Mouse (Mus musculus): Measurements from ENCODE around the gene Pla2g3. TPM values are rescaled to one million over a fixed set of nuclear protein-coding genes. Genes with fewer than 3 reads are reported as not detected.

The Pla2g3 gene
- polyA plus RNA-seq (2015; fragmentation: Nextera tagmentation; extraction: Ambion mirVana): 0.33 and 0.43 TPM in 2 replicates

GRCm38 (mm10) chr11:3487952-3488570, at the start of gene Pla2g3:
Pla2g3 (plus strand) TSS chr11:3488284.
- H3K27me3 ChIP-seq (replicated peaks; ENCODE audit: control insufficient read depth, insufficient read depth, low read length): no peaks in the 10 kb centered on the region
- H3K4me3 ChIP-seq (ENCODE audit: low read length): no peak within 1 kb of the TSS
- H3K9ac ChIP-seq (ENCODE audit: low read depth, low read length): no peak within 1 kb of the TSS
- no peak within 1 kb of the TSS for H3K4me2 ChIP-seq (ENCODE audit: low read depth, low read length)
- H3K36me3 ChIP-seq (ENCODE audit: control insufficient read depth, insufficient read depth, low read length): no peaks in the 10 kb centered on the region
- no peaks in the 10 kb centered on the region for H3K9me3 ChIP-seq (ENCODE audit: control insufficient read depth, low read length)
- WGBS: 25% methylated on average over 11 of the region's 11 CpGs
- H3K27ac ChIP-seq (ENCODE audit: low read length): no peak within 1 kb of the TSS
- H3K4me1 ChIP-seq (ENCODE audit: control insufficient read depth, insufficient read depth, low read length): peaks cover 2% of the 10 kb centered on the region; the same call in 1 of the 2 replicates
- no peak for ATAC-seq

- no peak for ATAC-seq
- no peak overlapping the region for H3K4me2 ChIP-seq (ENCODE audit: low read depth, low read length)
- no peaks in the 10 kb centered on the region for H3K36me3 ChIP-seq (ENCODE audit: control insufficient read depth, insufficient read depth, low read length)
- H3K27me3 ChIP-seq (replicated peaks; ENCODE audit: control insufficient read depth, insufficient read depth, low read length): no peaks in the 10 kb centered on the region
- no peak overlapping the region for H3K9ac ChIP-seq (ENCODE audit: low read depth, low read length)
- no peak overlapping the region for H3K4me3 ChIP-seq (ENCODE audit: low read length)
- H3K4me1 ChIP-seq (ENCODE audit: control insufficient read depth, insufficient read depth, low read length): peaks cover 3% of the 10 kb centered on the region; the same call in 1 of the 2 replicates
- H3K9me3 ChIP-seq (ENCODE audit: control insufficient read depth, low read length): no peaks in the 10 kb centered on the region
- H3K27ac ChIP-seq (ENCODE audit: low read length): no peak overlapping the region
Measured at GRCm38 (mm10) chr11:3441696-3442443, 46.2 kb upstream of the Pla2g3 start.

- Histone ChIP-seq H3K4me3 (ENCODE audit: low read length) (no peak overlapping the region), H3K27ac (ENCODE audit: low read length) (no peak overlapping the region), H3K9ac (ENCODE audit: low read depth, low read length) (no peak overlapping the region), H3K4me1 (ENCODE audit: control insufficient read depth, insufficient read depth, low read length) (peaks cover 3% of the 10 kb centered on the region; the same call in 1 of the 2 replicates), H3K27me3 (replicated peaks; ENCODE audit: control insufficient read depth, insufficient read depth, low read length) (no peaks in the 10 kb centered on the region), H3K9me3 (ENCODE audit: control insufficient read depth, low read length) (no peaks in the 10 kb centered on the region), H3K36me3 (ENCODE audit: control insufficient read depth, insufficient read depth, low read length) (no peaks in the 10 kb centered on the region), H3K4me2 (ENCODE audit: low read depth, low read length) (no peak overlapping the region)
- ATAC-seq: no peak
- 78% methylated on average over 4 of the region's 4 CpGs for WGBS
Measured at GRCm38 (mm10) chr11:3442677-3443076, 45.4 kb upstream of the Pla2g3 start.

GRCm38 (mm10) chr11:3443091-3443490, 45.0 kb upstream of the Pla2g3 start:
- WGBS: 90% methylated on average over 2 of the region's 2 CpGs
- ATAC-seq: no peak
- H3K27me3 ChIP-seq (replicated peaks; ENCODE audit: control insufficient read depth, insufficient read depth, low read length): no peaks in the 10 kb centered on the region
- no peak overlapping the region for H3K9ac ChIP-seq (ENCODE audit: low read depth, low read length)
- peaks cover 3% of the 10 kb centered on the region; the same call in 1 of the 2 replicates for H3K4me1 ChIP-seq (ENCODE audit: control insufficient read depth, insufficient read depth, low read length)
- H3K9me3 ChIP-seq (ENCODE audit: control insufficient read depth, low read length): no peaks in the 10 kb centered on the region
- no peak overlapping the region for H3K4me2 ChIP-seq (ENCODE audit: low read depth, low read length)
- H3K4me3 ChIP-seq (ENCODE audit: low read length): no peak overlapping the region
- H3K27ac ChIP-seq (ENCODE audit: low read length): no peak overlapping the region
- no peaks in the 10 kb centered on the region for H3K36me3 ChIP-seq (ENCODE audit: control insufficient read depth, insufficient read depth, low read length)

- no peak overlapping the region for H3K9ac ChIP-seq (ENCODE audit: low read depth, low read length)
- no peak overlapping the region for H3K27ac ChIP-seq (ENCODE audit: low read length)
- no peaks in the 10 kb centered on the region for H3K27me3 ChIP-seq (replicated peaks; ENCODE audit: control insufficient read depth, insufficient read depth, low read length)
- H3K9me3 ChIP-seq (ENCODE audit: control insufficient read depth, low read length): no peaks in the 10 kb centered on the region
- ATAC-seq: no peak
- WGBS: 75% methylated on average over 8 of the region's 8 CpGs
- peaks cover 3% of the 10 kb centered on the region; the same call in 1 of the 2 replicates for H3K4me1 ChIP-seq (ENCODE audit: control insufficient read depth, insufficient read depth, low read length)
- no peak overlapping the region for H3K4me3 ChIP-seq (ENCODE audit: low read length)
- H3K36me3 ChIP-seq (ENCODE audit: control insufficient read depth, insufficient read depth, low read length): no peaks in the 10 kb centered on the region
- H3K4me2 ChIP-seq (ENCODE audit: low read depth, low read length): no peak overlapping the region
Measured at GRCm38 (mm10) chr11:3444875-3445274, 43.2 kb upstream of the Pla2g3 start.

GRCm38 (mm10) chr11:3451701-3452163, 36.4 kb upstream of the Pla2g3 start:
- H3K9me3 ChIP-seq (ENCODE audit: control insufficient read depth, low read length): no peaks in the 10 kb centered on the region

GRCm38 (mm10) chr11:3452167-3452639, 35.9 kb upstream of the Pla2g3 start, which contains the start of gene Rnf185:
Rnf185 (minus strand) TSS chr11:3452363.
- Histone ChIP-seq H3K27me3 (replicated peaks; ENCODE audit: control insufficient read depth, insufficient read depth, low read length) (no peaks in the 10 kb centered on the region), H3K4me3 (ENCODE audit: low read length) (peak within 1 kb of the TSS; percentile 93), H3K9ac (ENCODE audit: low read depth, low read length) (peak within 1 kb of the TSS; percentile 95), H3K4me1 (ENCODE audit: control insufficient read depth, insufficient read depth, low read length) (peaks cover 12% of the 10 kb centered on the region), H3K9me3 (ENCODE audit: control insufficient read depth, low read length) (no peaks in the 10 kb centered on the region), H3K27ac (ENCODE audit: low read length) (peak within 1 kb of the TSS; percentile 97), H3K36me3 (ENCODE audit: control insufficient read depth, insufficient read depth, low read length) (no peaks in the 10 kb centered on the region; the same call in 1 of the 2 replicates), H3K4me2 (ENCODE audit: low read depth, low read length) (peak within 1 kb of the TSS; percentile 92)
- peak; percentile 97 for ATAC-seq
- under 1% methylated on average over 45 of the region's 45 CpGs for WGBS

More at GRCm38 (mm10) chr11:3451701-3452163, 36.4 kb upstream of the Pla2g3 start:
- H3K4me1 ChIP-seq (ENCODE audit: control insufficient read depth, insufficient read depth, low read length): peaks cover 12% of the 10 kb centered on the region
- 0% methylated on average over 20 of the region's 20 CpGs for WGBS
- ATAC-seq: no peak; the same call in 1 of the 2 replicates
- H3K27ac ChIP-seq (ENCODE audit: low read length): peak overlapping the region; percentile 97
- H3K36me3 ChIP-seq (ENCODE audit: control insufficient read depth, insufficient read depth, low read length): no peaks in the 10 kb centered on the region; the same call in 1 of the 2 replicates
- peak overlapping the region; percentile 91 for H3K4me2 ChIP-seq (ENCODE audit: low read depth, low read length)
- H3K9ac ChIP-seq (ENCODE audit: low read depth, low read length): peak overlapping the region; percentile 95
- H3K27me3 ChIP-seq (replicated peaks; ENCODE audit: control insufficient read depth, insufficient read depth, low read length): no peaks in the 10 kb centered on the region
- H3K4me3 ChIP-seq (ENCODE audit: low read length): peak overlapping the region; percentile 93

GRCm38 (mm10) chr11:3452769-3453168, 35.3 kb upstream of the Pla2g3 start:
- H3K4me1 ChIP-seq (ENCODE audit: control insufficient read depth, insufficient read depth, low read length): peaks cover 12% of the 10 kb centered on the region
- H3K27ac ChIP-seq (ENCODE audit: low read length): peak overlapping the region; percentile 90
- H3K4me2 ChIP-seq (ENCODE audit: low read depth, low read length): peak overlapping the region; percentile 92
- peak; percentile 33 for ATAC-seq
- H3K9me3 ChIP-seq (ENCODE audit: control insufficient read depth, low read length): no peaks in the 10 kb centered on the region
- H3K36me3 ChIP-seq (ENCODE audit: control insufficient read depth, insufficient read depth, low read length): no peaks in the 10 kb centered on the region; the same call in 1 of the 2 replicates
- peak overlapping the region; percentile 93 for H3K4me3 ChIP-seq (ENCODE audit: low read length)
- no peaks in the 10 kb centered on the region for H3K27me3 ChIP-seq (replicated peaks; ENCODE audit: control insufficient read depth, insufficient read depth, low read length)
- WGBS: under 1% methylated on average over 9 of the region's 9 CpGs
- peak overlapping the region; percentile 73 for H3K9ac ChIP-seq (ENCODE audit: low read depth, low read length)

GRCm38 (mm10) chr11:3453467-3453866, 34.6 kb upstream of the Pla2g3 start:
- H3K9me3 ChIP-seq (ENCODE audit: control insufficient read depth, low read length): no peaks in the 10 kb centered on the region
- ATAC-seq: no peak
- H3K27me3 ChIP-seq (replicated peaks; ENCODE audit: control insufficient read depth, insufficient read depth, low read length): no peaks in the 10 kb centered on the region
- H3K27ac ChIP-seq (ENCODE audit: low read length): no peak overlapping the region
- no peaks in the 10 kb centered on the region; the same call in 1 of the 2 replicates for H3K36me3 ChIP-seq (ENCODE audit: control insufficient read depth, insufficient read depth, low read length)
- 56% methylated on average over 6 of the region's 6 CpGs for WGBS
- H3K4me3 ChIP-seq (ENCODE audit: low read length): 0 out of 2 replicates have a peak overlapping the region, but pooled peaks have one; percentile 93
- no peak overlapping the region for H3K9ac ChIP-seq (ENCODE audit: low read depth, low read length)
- H3K4me1 ChIP-seq (ENCODE audit: control insufficient read depth, insufficient read depth, low read length): peaks cover 16% of the 10 kb centered on the region
- H3K4me2 ChIP-seq (ENCODE audit: low read depth, low read length): peak overlapping the region; percentile 92

Data from intestine, embryonic 16.5 days (tissue).